Mouse (Mus musculus) kidney, postnatal 14 days (tissue): ENCODE data around the gene Acot3.
"Not testable (repeated sequence)": the region's sequence is repeated elsewhere in the genome, so short reads cannot be mapped to it uniquely, and the experiment has no call there.

Source experiments
- DNase-seq: peaks from one replicate; pipeline ENCODE4 v3.0.0; 2022; ENCODE audit warnings: mixed read lengths

Acot3 gene

GRCm38 (mm10) chr12:84044045-84044444 lies 7.9 kb upstream of the Acot3 start:
- DNase-seq: peak; percentile 47

GRCm38 (mm10) chr12:84046906-84047305 lies 5.0 kb upstream of the Acot3 start:
- DNase-seq: no peak

DNA sequence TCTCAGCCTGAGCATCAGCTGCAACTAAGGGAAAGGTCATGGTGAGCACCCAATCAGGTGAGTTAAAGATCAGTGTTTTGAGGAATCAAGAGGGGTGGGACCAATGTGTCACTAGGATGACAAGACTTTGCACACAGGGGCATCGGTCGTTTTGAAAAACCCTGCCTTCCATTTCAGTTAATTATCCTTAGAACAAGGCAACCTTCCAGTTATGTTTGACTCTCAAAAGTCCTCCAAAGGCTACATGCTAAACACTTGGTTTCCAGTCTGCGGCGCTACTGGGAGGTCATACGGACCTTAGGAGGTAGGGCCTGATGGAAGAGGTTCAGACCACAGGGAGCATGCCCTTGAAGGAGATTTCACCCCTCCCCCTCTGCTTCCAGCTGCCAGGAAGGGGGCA lies 1.2 kb upstream of the Acot3 start:
- peak; percentile 53 for DNase-seq

- DNase-seq: no peak
Observed at GRCm38 (mm10) chr12:84052609-84053008, 665 bp downstream of the Acot3 start.

DNA sequence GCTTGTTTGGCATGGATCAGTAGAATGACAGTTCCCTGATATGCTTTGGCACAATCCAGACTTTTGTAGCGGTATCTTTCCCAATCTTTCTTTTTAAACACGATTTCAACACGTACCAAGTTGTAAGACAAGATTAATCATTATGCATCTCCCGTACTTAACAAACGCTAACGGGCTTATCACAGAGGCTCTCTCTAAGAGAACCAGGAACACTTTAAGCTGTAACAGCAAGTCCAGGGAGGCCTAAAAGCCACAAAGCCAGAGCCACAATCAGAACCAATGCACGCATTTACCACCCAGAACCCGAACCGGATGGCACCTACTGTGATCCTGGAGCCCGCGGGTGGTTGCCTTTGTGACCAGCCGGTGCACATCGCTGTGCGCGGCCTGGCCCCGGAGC lies 1.2 kb downstream of the Acot3 start:
- DNase-seq: no peak

- DNase-seq: peak; percentile 67
Observed at GRCm38 (mm10) chr12:84053679-84054391, 1.9 kb downstream of the Acot3 start.

- peak; percentile 51 for DNase-seq
Observed at GRCm38 (mm10) chr12:84060946-84061345, 9.0 kb downstream of the Acot3 start.

GRCm38 (mm10) chr12:84062336-84062735 lies 10.4 kb downstream of the Acot3 start:
- no peak for DNase-seq

- no peak for DNase-seq
Observed at GRCm38 (mm10) chr12:84063228-84063627, 11.3 kb downstream of the Acot3 start.

DNA sequence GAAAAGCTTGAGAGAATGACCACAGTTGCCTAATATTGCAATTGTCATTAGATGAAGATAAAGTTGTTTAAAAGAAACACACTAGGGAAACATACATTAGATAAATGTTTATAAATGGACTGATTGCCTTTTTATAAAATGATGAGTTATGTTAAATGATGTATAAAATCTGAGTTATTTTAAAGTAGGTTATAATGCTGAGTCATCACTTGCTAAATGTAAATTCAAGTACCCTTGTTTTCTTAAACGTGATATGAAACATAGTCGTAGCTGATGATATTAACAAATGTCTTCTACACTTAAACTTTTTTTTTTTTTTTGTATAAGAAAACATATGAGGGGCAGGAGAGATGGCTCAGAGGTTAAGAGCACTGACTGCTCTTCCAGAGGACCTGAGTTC lies 11.9 kb downstream of the Acot3 start:
- DNase-seq: no peak

DNA sequence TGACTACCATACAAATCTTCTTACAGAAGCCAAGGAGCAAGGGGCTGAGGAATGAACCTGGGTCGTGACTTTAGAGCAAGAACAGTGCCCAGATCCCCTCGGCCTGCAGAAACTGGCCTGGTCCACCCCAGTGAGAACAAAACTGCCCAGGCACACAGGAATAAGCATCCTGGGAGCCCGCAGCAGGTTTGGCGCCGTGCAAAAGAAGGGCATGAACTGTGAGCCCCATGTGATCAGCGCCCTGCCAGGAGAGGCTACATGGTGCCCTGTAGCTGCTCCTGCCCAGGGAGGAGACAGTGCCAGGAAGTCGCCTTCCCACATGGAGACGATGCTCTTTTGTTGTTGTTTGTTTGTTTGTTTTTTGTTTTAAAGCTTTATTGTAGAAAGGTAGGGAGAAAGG lies 12.7 kb downstream of the Acot3 start:
- no peak for DNase-seq

DNA sequence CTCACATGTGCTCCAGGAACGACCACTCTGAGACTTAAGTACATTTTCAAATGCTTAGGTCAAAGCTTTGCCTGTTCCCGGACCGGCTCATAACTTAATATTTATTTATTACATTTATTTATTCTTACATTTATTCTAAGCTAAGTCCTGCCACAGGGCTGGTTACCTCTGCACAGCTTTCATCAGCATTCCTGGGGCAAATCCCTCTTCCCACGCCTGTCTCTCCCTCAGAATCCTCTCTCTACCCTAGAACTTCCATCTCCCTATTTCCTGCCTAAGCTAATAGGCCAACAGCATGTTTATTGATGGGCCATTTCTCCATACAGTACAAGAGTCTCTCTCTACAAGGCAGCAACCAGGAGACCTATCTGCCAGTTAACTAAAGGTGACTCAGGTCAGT lies 15.8 kb downstream of the Acot3 start:
- no peak for DNase-seq

GRCm38 (mm10) chr12:84068296-84068695 lies 16.4 kb downstream of the Acot3 start:
- no peak for DNase-seq

DNA sequence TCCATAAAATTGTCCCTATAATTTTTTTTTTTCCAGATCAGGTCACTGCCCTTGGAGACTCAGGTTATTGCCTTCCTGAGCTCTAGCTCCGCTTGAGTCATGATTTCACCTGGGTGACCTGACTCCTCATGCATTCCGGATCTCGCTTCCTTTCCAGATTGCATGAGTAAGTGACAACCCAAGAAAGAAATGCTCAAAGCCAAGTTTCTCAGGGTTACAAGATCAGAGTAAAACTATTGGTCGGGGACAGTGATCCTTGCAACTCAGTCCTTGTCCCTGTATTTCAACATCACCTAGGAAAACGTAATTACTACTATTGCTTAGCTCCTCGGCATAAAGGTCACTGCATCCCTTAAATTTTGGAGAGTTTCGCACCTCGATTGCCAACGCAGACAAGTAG lies 17.0 kb downstream of the Acot3 start, which contains the start of gene Acot5:
Acot5 (plus strand) TSS at position 340 of the 400 bp plus-strand sequence.
- DNase-seq: no peak

- DNase-seq: peak; percentile 59
Observed at GRCm38 (mm10) chr12:84069582-84069981, 17.6 kb downstream of the Acot3 start.

GRCm38 (mm10) chr12:84071696-84072095 lies 19.8 kb downstream of the Acot3 start:
- DNase-seq: no peak

GRCm38 (mm10) chr12:84077371-84077990 lies 25.5 kb downstream of the Acot3 start:
- no peak for DNase-seq

DNA sequence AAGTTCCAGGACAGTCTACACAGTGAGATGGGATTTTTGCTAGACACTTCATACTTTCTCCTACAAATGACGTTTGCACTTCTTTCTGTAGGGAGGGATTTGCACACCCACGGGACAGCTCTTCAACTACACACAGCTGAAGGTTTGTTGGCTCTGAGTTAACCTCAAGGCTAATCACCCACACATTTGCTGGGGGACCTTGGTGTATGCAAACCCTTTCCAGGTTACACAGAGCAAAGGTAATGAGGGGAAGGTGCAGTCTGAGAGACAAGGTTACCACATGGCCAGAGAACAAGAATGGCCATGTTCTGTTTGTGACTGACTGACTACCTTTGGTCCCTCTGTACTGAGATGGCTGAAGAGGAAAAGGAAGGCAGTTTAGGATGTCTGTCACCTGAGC lies 31.9 kb downstream of the Acot3 start:
- no peak for DNase-seq

DNA sequence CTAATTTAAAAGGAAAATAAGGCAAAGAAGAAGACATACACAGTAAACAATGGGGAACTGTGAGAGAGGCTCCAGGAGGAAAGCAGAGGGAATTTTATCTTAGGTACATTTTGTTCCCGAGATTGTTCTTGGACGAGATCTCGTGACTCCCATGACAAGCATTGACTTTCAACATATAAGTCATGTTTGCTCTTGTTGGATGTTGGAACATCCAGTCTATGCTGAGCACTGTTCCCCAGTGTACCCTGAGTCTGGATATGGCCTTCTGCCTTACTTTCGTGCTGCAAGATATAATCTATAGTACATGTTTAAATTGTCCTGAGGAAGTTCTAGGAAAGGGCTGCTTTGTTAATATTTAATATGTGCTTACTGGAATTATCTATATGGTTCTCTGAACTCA lies 32.6 kb downstream of the Acot3 start:
- DNase-seq: no peak

GRCm38 (mm10) chr12:84094666-84095065 lies 42.7 kb downstream of the Acot3 start:
- not testable (repeated sequence) for DNase-seq

GRCm38 (mm10) chr12:84099605-84100004 lies 47.7 kb downstream of the Acot3 start:
- no peak for DNase-seq

GRCm38 (mm10) chr12:84100071-84100470 lies 48.1 kb downstream of the Acot3 start:
- no peak for DNase-seq

DNA sequence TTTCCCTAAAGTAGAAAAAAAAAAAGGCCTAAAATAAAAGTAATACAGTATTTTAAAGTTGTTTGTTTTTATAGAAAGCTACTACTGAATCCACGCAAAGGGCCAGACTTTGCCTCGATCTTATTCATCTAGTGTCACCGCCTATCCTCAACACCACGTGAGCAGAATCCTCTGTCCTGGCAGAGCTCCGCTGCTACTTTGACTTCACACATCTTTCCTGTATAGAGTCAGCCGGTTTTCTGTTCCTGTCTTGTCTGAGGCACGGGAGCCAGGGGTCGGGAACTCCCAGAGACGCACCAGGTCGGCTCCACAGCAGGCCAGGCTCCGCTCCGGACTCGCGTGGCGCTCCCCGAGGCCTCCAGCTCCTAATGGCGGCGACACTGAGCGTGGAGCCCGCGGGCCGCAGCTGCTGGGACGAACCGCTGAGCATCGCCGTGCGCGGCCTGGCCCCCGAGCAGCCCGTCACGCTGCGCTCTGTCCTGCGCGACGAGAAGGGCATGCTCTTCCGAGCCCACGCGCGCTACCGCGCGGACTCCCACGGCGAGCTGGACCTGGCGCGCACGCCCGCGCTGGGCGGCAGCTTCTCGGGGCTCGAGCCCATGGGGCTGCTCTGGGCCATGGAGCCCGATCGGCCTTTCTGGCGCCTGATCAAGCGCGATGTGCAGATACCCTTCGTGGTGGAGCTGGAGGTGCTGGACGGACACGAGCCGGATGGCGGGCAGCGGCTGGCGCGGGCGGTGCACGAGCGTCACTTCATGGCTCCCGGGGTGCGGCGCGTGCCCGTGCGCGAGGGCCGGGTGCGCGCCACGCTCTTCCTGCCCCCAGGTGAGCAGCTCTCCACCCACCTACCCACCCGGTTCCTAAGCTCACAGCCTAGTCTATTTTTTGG lies 48.9 kb downstream of the Acot3 start, which contains the start of gene Acot6:
Acot6 (plus strand) TSS at position 51 of the 889 bp plus-strand sequence.
- DNase-seq: peak; percentile 54

DNA sequence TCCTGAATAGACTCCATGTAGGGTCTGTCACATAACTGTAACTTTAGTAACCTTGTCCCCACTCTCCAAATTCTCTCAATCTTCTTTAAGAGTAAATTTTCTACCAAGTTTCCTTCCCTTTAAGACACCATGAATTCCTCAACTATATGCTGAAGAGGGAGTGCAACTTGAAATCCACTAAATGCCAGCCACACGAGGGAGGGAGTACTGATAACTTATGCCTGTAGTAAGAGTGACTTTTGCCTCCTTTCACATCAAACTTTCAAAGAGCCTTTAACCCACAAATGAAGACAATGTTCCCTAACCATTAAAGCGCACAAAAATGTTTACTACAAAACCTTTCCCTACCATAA lies 49.5 kb downstream of the Acot3 start:
- no peak for DNase-seq
